Mouse (Mus musculus): Measurements from ENCODE around the gene Lhcgr. TPM values are rescaled to one million over a fixed set of nuclear protein-coding genes. Genes with fewer than 3 reads are reported as not detected.
A peak's percentile ranks its signal among the peaks of the same experiment; 100 is the strongest.

The Lhcgr gene
- polyA plus RNA-seq, 1 experiment from 2014 or later: 4.1 TPM

DNA sequence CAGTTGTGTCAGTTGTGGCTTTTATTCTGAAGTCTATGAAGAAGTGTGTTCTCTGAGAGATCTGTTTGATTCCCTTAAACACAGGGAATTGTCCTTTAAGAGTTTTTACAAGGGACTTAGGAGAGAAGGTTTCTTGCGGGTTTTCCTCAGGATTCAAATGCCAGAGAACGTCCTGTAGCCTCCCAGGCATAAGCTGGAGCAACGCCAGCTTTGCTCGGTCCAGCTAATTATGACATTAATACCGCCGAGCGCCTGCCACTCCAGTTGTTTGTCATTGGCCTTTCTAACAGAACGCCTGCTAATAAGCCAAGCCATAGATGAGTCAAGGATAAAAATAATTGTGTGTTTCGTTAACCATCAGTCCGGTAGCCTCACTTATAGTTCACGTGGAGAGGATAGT, 103.6 kb downstream of the Lhcgr start:
- 50% methylated on average over 11 of the region's 11 CpGs for WGBS

DNA sequence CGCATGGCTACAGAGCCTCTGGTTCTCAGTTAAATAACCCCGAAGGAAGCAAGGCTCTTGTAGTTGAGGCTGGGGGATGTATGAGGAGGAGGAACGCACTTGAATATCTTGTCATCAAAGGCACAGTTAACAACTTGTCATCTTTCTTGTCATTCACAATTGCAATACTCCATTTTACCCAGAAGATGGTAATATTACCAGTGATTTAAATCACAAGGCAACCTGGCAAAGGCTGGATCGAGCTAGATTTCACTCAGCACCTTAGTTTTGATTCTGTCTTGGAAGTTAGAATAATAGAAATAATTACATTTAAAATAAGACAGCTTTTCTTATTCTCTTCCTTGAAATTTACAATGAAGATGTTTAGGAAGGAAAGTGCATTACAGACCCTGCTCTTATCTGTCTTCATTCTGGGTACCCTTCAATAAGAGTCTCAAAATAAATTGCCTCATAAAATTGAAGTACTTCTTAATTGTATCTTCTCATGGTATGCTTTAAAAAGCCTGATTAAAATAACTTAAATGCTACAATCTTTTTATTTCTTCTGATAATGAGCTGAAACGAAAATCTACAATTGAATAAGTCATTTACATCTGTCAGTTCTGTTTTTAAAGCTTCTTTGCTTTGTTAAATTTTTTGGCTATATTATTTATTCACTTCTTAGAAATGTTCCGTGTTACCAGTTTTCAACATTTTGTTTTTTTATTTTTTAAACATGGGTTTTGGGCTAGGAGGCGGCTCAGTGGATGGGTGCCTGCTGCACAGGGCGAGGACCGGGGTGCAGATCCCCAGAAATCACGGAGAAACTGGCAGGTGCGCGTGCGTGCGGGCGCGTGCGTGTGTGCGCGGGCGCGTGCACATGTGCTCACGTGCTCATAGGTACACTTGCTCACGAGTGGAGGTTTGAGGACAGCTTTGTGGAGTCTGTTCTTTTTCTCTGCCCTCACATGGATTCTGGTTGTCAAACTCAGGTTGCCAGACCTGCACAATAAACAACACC, 116.2 kb downstream of the Lhcgr start:
- 92% methylated on average over 23 of the region's 23 CpGs for WGBS
- DNase-seq (ENCODE audit: low spot score): no peak
- no peaks in the 10 kb centered on the region for H3K27me3 ChIP-seq (ENCODE audit: control insufficient read depth, insufficient read depth, low read length)
- no peaks in the 10 kb centered on the region for H3K36me3 ChIP-seq (replicated peaks; ENCODE audit: control insufficient read depth, insufficient read depth)
- no peak overlapping the region for H3K4me2 ChIP-seq (replicated peaks)
- no peak overlapping the region; the same call in 1 of the 2 replicates for H3K27ac ChIP-seq
- no peaks in the 10 kb centered on the region for H3K9me3 ChIP-seq (ENCODE audit: control insufficient read depth, low read length)
- ATAC-seq (ENCODE audit: low FRiP score): no peak
- no peak overlapping the region for H3K9ac ChIP-seq
- no peaks in the 10 kb centered on the region for H3K4me1 ChIP-seq (replicated peaks; ENCODE audit: control insufficient read depth, insufficient read depth, low read length)
- no peak overlapping the region for H3K4me3 ChIP-seq (replicated peaks; ENCODE audit: low read length)

More for the DNA sequence above, 103.6 kb downstream of the Lhcgr start:
- Histone ChIP-seq H3K9me3 (ENCODE audit: control insufficient read depth, low read length) (no peaks in the 10 kb centered on the region), H3K4me1 (replicated peaks; ENCODE audit: control insufficient read depth, insufficient read depth, low read length) (no peaks in the 10 kb centered on the region), H3K27me3 (ENCODE audit: control insufficient read depth, insufficient read depth, low read length) (no peaks in the 10 kb centered on the region), H3K36me3 (replicated peaks; ENCODE audit: control insufficient read depth, insufficient read depth) (no peaks in the 10 kb centered on the region), H3K4me2 (replicated peaks) (no peak overlapping the region), H3K27ac (no peak overlapping the region), H3K4me3 (replicated peaks; ENCODE audit: low read length) (no peak overlapping the region), H3K9ac (no peak overlapping the region)
- no peak for DNase-seq (ENCODE audit: low spot score)
- ATAC-seq (ENCODE audit: low FRiP score): no peak

DNA sequence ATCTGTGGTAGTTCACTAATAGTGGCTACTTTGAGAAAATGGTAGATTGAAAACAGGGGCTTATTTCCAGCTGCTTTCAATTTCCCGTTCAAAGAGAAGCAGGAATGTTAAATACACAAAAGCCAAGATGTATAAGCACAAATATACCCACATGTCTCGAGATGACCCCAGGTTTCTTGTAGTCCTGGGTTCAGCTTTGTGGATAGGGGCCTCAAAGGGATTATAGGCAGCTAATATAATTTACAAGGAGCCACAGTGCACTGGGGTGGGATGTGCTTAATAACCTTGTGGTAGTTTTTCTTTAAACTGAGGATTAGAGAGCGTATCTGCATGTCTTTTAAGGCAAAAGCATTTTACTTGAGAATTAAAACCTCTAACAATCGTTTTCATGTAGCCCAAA, 121.0 kb downstream of the Lhcgr start:
- Histone ChIP-seq H3K27ac (no peak overlapping the region), H3K9ac (no peak overlapping the region)

DNA sequence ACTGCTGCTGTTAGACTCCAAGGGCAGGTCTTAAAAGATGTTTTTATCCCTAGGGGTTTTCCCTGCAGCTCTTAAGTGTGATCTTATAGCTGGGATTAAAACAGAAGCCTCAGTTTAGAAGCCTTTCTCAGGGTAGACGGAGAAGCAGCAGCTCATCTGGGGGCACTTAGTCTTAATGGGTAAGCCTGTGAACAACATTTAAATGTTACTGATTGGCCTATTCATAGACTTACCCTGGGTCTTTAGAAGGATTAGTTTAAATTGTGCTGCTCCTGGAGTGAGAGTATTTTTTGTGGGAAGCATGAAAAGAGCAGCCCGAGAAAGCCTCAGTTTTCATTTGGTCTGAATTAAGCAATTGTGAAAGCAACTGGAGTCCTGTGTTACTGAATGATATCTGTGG, 121.9 kb downstream of the Lhcgr start:
- Histone ChIP-seq H3K4me3 (replicated peaks; ENCODE audit: low read length) (no peak overlapping the region), H3K36me3 (replicated peaks; ENCODE audit: control insufficient read depth, insufficient read depth) (no peaks in the 10 kb centered on the region), H3K27ac (no peak overlapping the region), H3K4me1 (replicated peaks; ENCODE audit: control insufficient read depth, insufficient read depth, low read length) (no peaks in the 10 kb centered on the region), H3K9ac (no peak overlapping the region), H3K9me3 (ENCODE audit: control insufficient read depth, low read length) (no peaks in the 10 kb centered on the region), H3K4me2 (replicated peaks) (no peak overlapping the region), H3K27me3 (ENCODE audit: control insufficient read depth, insufficient read depth, low read length) (no peaks in the 10 kb centered on the region)
- no peak for DNase-seq (ENCODE audit: low spot score)
- no peak for ATAC-seq (ENCODE audit: low FRiP score)
- 47% methylated on average over 2 of the region's 2 CpGs for WGBS

More for the DNA sequence above, 121.0 kb downstream of the Lhcgr start:
- H3K9me3 ChIP-seq (ENCODE audit: control insufficient read depth, low read length): no peaks in the 10 kb centered on the region
- ATAC-seq (ENCODE audit: low FRiP score) (no peak), DNase-seq (ENCODE audit: low spot score) (no peak)
- H3K36me3 ChIP-seq (replicated peaks; ENCODE audit: control insufficient read depth, insufficient read depth): no peaks in the 10 kb centered on the region
- no peak overlapping the region for H3K4me2 ChIP-seq (replicated peaks)
- no peaks in the 10 kb centered on the region for H3K27me3 ChIP-seq (ENCODE audit: control insufficient read depth, insufficient read depth, low read length)
- H3K4me3 ChIP-seq (replicated peaks; ENCODE audit: low read length): no peak overlapping the region
- 71% methylated on average over 4 of the region's 4 CpGs for WGBS
- H3K4me1 ChIP-seq (replicated peaks; ENCODE audit: control insufficient read depth, insufficient read depth, low read length): no peaks in the 10 kb centered on the region

DNA sequence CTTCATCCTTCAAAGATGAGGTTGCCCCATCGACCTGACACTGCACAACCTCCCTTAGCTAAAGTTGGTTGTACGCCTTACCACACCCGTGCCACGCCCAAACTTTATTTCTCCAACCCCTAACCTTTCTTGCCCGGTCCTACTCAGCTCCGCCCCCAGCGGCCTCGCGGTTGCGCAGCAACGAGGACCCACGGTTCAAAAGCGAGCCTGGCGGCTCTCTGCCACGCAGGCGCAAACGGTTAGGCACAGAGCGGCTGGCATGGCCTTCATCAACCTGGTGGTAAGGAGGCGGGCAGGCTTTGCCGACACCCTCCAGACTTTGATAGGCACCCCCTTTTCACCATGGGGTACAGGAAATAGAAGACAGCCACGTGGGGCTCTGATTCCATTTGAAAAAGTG, 123.3 kb downstream of the Lhcgr start, which contains the start of gene Gtf2a1l:
Gene Gtf2a1l, plus strand, starts transcription at position 209 of the 400 bp plus-strand sequence.
- Histone ChIP-seq H3K9ac (no peak within 1 kb of the TSS), H3K4me1 (replicated peaks; ENCODE audit: control insufficient read depth, insufficient read depth, low read length) (no peaks in the 10 kb centered on the region), H3K4me2 (replicated peaks) (peak within 1 kb of the TSS; percentile 40), H3K9me3 (ENCODE audit: control insufficient read depth, low read length) (no peaks in the 10 kb centered on the region), H3K27me3 (ENCODE audit: control insufficient read depth, insufficient read depth, low read length) (no peaks in the 10 kb centered on the region), H3K36me3 (replicated peaks; ENCODE audit: control insufficient read depth, insufficient read depth) (no peaks in the 10 kb centered on the region), H3K27ac (no peak within 1 kb of the TSS), H3K4me3 (replicated peaks; ENCODE audit: low read length) (no peak within 1 kb of the TSS)
- ATAC-seq (ENCODE audit: low FRiP score) (peak; percentile 62; the same call in 1 of the 2 replicates), DNase-seq (ENCODE audit: low spot score) (peak; percentile 45)
- WGBS: 27% methylated on average over 21 of the region's 21 CpGs

Other genes with a start within 250 kb of the Lhcgr start
- gene Ston1, start 194.3 kb downstream of the Lhcgr start, polyA plus RNA-seq (2014; fragmentation: Nextera tagmentation; extraction: Ambion mirVana): 2.3 and 3.4 TPM in 2 replicates
- 0.27 and 0.30 TPM in 2 replicates for gene Gtf2a1l, start 123.3 kb downstream of the Lhcgr start, polyA plus RNA-seq (2014; fragmentation: Nextera tagmentation; extraction: Ambion mirVana)

All from hindbrain, embryonic 14.5 days (tissue).